Mouse (Mus musculus): ENCODE results near the gene Csf2rb2. TPM values are rescaled to one million over a fixed set of nuclear protein-coding genes. Genes with fewer than 3 reads are reported as not detected.
A peak's percentile ranks its signal among the peaks of the same experiment; 100 is the strongest.
"Not testable (repeated sequence)": the region's sequence is repeated elsewhere in the genome, so short reads cannot be mapped to it uniquely, and the experiment has no call there.

Gene Csf2rb2
- total and polyA plus RNA-seq, 3 experiments, result 1.1 to 1.2 (median 1.2) TPM

- DNase-seq, result not testable (repeated sequence)
Measured at GRCm38 (mm10) chr15:78318338-78319171, 13.0 kb upstream of the Csf2rb2 start.

GRCm38 (mm10) chr15:78313659-78314058, 8.1 kb upstream of the Csf2rb2 start:
- DNase-seq, result not testable (repeated sequence)

GRCm38 (mm10) chr15:78312421-78313233, 7.1 kb upstream of the Csf2rb2 start:
- DNase-seq, result not testable (repeated sequence)

GRCm38 (mm10) chr15:78310971-78311370, 5.5 kb upstream of the Csf2rb2 start:
- no peak for DNase-seq

GRCm38 (mm10) chr15:78309865-78310264, 4.3 kb upstream of the Csf2rb2 start:
- DNase-seq, result no peak

- DNase-seq, result no peak
Measured at GRCm38 (mm10) chr15:78303665-78304233, 1.8 kb downstream of the Csf2rb2 start.

- no peak for DNase-seq
Measured at GRCm38 (mm10) chr15:78302718-78303117, 2.8 kb downstream of the Csf2rb2 start.

GRCm38 (mm10) chr15:78300773-78301172, 4.7 kb downstream of the Csf2rb2 start:
- DNase-seq, result peak; percentile 58

- no peak for DNase-seq
Measured at GRCm38 (mm10) chr15:78299641-78300040, 5.9 kb downstream of the Csf2rb2 start.

- DNase-seq, result no peak
Measured at GRCm38 (mm10) chr15:78298558-78298957, 7.0 kb downstream of the Csf2rb2 start.

GRCm38 (mm10) chr15:78293716-78294115, 11.8 kb downstream of the Csf2rb2 start:
- DNase-seq, result peak; percentile 61

- not testable (repeated sequence) for DNase-seq
Measured at GRCm38 (mm10) chr15:78293228-78293627, 12.3 kb downstream of the Csf2rb2 start.

GRCm38 (mm10) chr15:78289775-78290174, 15.7 kb downstream of the Csf2rb2 start:
- DNase-seq, result not testable (repeated sequence)

- DNase-seq, result no peak
Measured at GRCm38 (mm10) chr15:78287941-78288340, 17.6 kb downstream of the Csf2rb2 start.

GRCm38 (mm10) chr15:78278308-78278707, 27.2 kb downstream of the Csf2rb2 start:
- DNase-seq, result no peak

- DNase-seq, result no peak
Measured at GRCm38 (mm10) chr15:78271208-78271607, 34.3 kb downstream of the Csf2rb2 start.

- no peak for DNase-seq
Measured at GRCm38 (mm10) chr15:78267865-78268264, 37.7 kb downstream of the Csf2rb2 start.

- no peak for DNase-seq
Measured at GRCm38 (mm10) chr15:78267441-78267840, 38.1 kb downstream of the Csf2rb2 start.

GRCm38 (mm10) chr15:78263286-78263685, 42.2 kb downstream of the Csf2rb2 start:
- no peak for DNase-seq

GRCm38 (mm10) chr15:78260668-78261333, 44.7 kb downstream of the Csf2rb2 start:
- DNase-seq, result no peak

- DNase-seq, result peak; percentile 44
Measured at GRCm38 (mm10) chr15:78258246-78258865, 47.2 kb downstream of the Csf2rb2 start.
